Mouse (Mus musculus): Measurements from ENCODE around the gene 1700025C18Rik. TPM values are rescaled to one million over a fixed set of nuclear protein-coding genes. Genes with fewer than 3 reads are reported as not detected.

Gene 1700025C18Rik
- polyA plus RNA-seq, 1 experiment from 2014 or later: not detected

DNA sequence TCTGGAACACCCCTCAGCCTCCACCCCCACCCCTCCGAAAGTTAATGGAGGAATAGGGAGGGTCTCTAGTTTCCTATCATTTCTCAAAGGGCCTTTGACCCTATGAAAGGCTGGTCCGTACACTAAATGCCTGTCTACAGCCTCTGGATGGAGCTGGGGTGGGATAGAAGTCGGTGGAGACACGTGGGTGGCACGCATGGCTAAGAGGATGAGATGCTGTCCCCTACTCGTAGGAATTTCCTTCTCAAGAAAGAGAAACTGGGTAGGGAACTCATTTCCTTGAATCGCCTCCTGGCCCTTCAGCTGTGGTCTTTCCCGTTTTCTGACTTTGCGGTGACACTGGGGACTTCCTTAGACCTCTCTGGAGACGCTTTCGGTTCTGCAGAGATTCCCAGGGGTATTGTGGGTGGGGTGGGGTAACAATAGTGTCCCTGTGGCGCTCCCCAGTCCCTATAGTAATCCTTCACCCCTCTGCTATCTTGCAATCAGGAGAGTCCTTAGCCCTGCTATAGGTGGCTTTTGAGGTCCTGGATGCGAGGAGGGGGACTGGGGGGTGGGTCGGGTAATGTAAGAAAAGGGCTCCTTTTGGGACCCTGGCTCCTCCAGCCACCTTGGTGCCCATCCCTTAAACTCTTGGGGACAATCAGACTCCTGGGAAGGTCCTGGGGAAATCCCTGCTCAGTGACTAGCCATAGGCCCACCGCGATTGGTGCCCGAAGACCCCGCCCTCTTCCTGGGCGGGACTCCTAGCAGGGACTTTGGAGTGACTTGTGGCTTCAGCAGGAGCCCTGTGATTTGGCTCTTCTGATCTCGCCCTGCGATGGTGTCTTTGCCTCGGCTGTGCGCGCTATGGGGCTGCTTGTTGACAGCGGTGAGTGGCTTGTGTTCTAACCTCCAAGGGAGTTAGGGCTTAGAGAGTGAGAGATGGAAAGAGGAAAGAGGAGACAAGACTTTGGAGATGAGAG, 35.4 kb downstream of the 1700025C18Rik start, which contains the start of gene Cd40:
Gene Cd40, plus strand, starts transcription at position 740 of the 965 bp plus-strand sequence.
- H3K27ac ChIP-seq: no peak within 1 kb of the TSS
- no peaks in the 10 kb centered on the region for H3K9me3 ChIP-seq (ENCODE audit: control insufficient read depth, low read length)
- H3K36me3 ChIP-seq (replicated peaks; ENCODE audit: control insufficient read depth, insufficient read depth): no peaks in the 10 kb centered on the region
- H3K4me1 ChIP-seq (replicated peaks; ENCODE audit: control insufficient read depth, insufficient read depth, low read length): 0 out of 2 replicates have a peak, but pooled peaks cover 4% of the 10 kb centered on the region
- 0 out of 2 replicates have a peak, but pooled peaks have one; percentile 40 for ATAC-seq (ENCODE audit: low FRiP score)
- no peaks in the 10 kb centered on the region for H3K27me3 ChIP-seq (ENCODE audit: control insufficient read depth, insufficient read depth, low read length)
- H3K4me3 ChIP-seq (replicated peaks; ENCODE audit: low read length): peak within 1 kb of the TSS; percentile 3
- no peak for DNase-seq (ENCODE audit: low spot score)
- H3K4me2 ChIP-seq (replicated peaks): peak within 1 kb of the TSS; percentile 7
- no peak within 1 kb of the TSS for H3K9ac ChIP-seq
- WGBS: 15% methylated on average over 25 of the region's 25 CpGs

GRCm38 (mm10) chr2:165051566-165051965, 39.0 kb downstream of the 1700025C18Rik start:
- no peak overlapping the region for H3K4me3 ChIP-seq (replicated peaks; ENCODE audit: low read length)
- H3K36me3 ChIP-seq (replicated peaks; ENCODE audit: control insufficient read depth, insufficient read depth): no peaks in the 10 kb centered on the region
- H3K9me3 ChIP-seq (ENCODE audit: control insufficient read depth, low read length): no peaks in the 10 kb centered on the region
- no peak overlapping the region for H3K4me2 ChIP-seq (replicated peaks)
- no peaks in the 10 kb centered on the region for H3K27me3 ChIP-seq (ENCODE audit: control insufficient read depth, insufficient read depth, low read length)
- ATAC-seq (ENCODE audit: low FRiP score) (no peak), DNase-seq (ENCODE audit: low spot score) (no peak)
- peak overlapping the region; percentile 54; the same call in 1 of the 2 replicates for H3K27ac ChIP-seq
- 50% methylated on average over 11 of the region's 11 CpGs for WGBS
- H3K9ac ChIP-seq: no peak overlapping the region
- 0 out of 2 replicates have a peak, but pooled peaks cover 4% of the 10 kb centered on the region for H3K4me1 ChIP-seq (replicated peaks; ENCODE audit: control insufficient read depth, insufficient read depth, low read length)

- no peak for DNase-seq (ENCODE audit: low spot score)
- WGBS: 69% methylated on average over 18 of the region's 18 CpGs
- no peak; the same call in 1 of the 2 replicates for ATAC-seq (ENCODE audit: low FRiP score)
Measured at GRCm38 (mm10) chr2:165050826-165051548, 39.6 kb downstream of the 1700025C18Rik start.

DNA sequence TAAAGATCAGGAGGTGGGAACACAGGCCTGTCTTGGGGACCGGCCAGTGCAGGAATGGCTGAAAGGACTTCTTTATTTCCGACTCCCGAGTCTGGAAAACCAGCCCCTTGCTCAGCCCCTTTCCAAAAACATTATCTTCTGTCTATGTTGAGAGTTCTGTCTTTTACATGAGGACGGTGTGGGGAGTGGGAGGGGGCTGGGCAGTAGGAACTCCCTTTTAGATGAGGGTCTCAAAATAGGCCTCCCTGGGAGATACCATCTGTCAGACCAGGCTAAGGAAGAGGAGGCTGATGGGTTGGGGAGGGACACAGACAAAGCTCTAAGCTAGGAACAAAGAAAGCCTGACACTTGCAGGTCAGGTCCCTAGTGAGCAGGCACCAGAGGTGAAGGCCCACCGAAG, 41.5 kb downstream of the 1700025C18Rik start:
- H3K36me3 ChIP-seq (replicated peaks; ENCODE audit: control insufficient read depth, insufficient read depth): no peaks in the 10 kb centered on the region
- ATAC-seq (ENCODE audit: low FRiP score) (no peak), DNase-seq (ENCODE audit: low spot score) (no peak)
- peaks cover 1% of the 10 kb centered on the region for H3K4me1 ChIP-seq (replicated peaks; ENCODE audit: control insufficient read depth, insufficient read depth, low read length)
- H3K4me3 ChIP-seq (replicated peaks; ENCODE audit: low read length): no peak overlapping the region
- H3K27me3 ChIP-seq (ENCODE audit: control insufficient read depth, insufficient read depth, low read length): no peaks in the 10 kb centered on the region
- H3K4me2 ChIP-seq (replicated peaks): no peak overlapping the region
- H3K9me3 ChIP-seq (ENCODE audit: control insufficient read depth, low read length): no peaks in the 10 kb centered on the region
- no peak overlapping the region for H3K9ac ChIP-seq
- WGBS: 40% methylated on average over 5 of the region's 5 CpGs
- no peak overlapping the region for H3K27ac ChIP-seq

More at GRCm38 (mm10) chr2:165050826-165051548, 39.6 kb downstream of the 1700025C18Rik start:
- no peak overlapping the region for H3K4me2 ChIP-seq (replicated peaks)
- H3K27ac ChIP-seq: peak overlapping the region; percentile 54; the same call in 1 of the 2 replicates
- no peaks in the 10 kb centered on the region for H3K27me3 ChIP-seq (ENCODE audit: control insufficient read depth, insufficient read depth, low read length)
- H3K9ac ChIP-seq: no peak overlapping the region
- H3K4me3 ChIP-seq (replicated peaks; ENCODE audit: low read length): no peak overlapping the region
- 0 out of 2 replicates have a peak, but pooled peaks cover 4% of the 10 kb centered on the region for H3K4me1 ChIP-seq (replicated peaks; ENCODE audit: control insufficient read depth, insufficient read depth, low read length)
- no peaks in the 10 kb centered on the region for H3K36me3 ChIP-seq (replicated peaks; ENCODE audit: control insufficient read depth, insufficient read depth)
- H3K9me3 ChIP-seq (ENCODE audit: control insufficient read depth, low read length): no peaks in the 10 kb centered on the region

- DNase-seq (ENCODE audit: low spot score) (no peak), ATAC-seq (ENCODE audit: low FRiP score) (peak; percentile 33; the same call in 1 of the 2 replicates)
- peak overlapping the region; percentile 39; the same call in 1 of the 2 replicates for H3K9ac ChIP-seq
- peak overlapping the region; percentile 70 for H3K27ac ChIP-seq
- no peaks in the 10 kb centered on the region for H3K36me3 ChIP-seq (replicated peaks; ENCODE audit: control insufficient read depth, insufficient read depth)
- 43% methylated on average over 2 of the region's 2 CpGs for WGBS
- no peaks in the 10 kb centered on the region for H3K27me3 ChIP-seq (ENCODE audit: control insufficient read depth, insufficient read depth, low read length)
- peaks cover 9% of the 10 kb centered on the region for H3K4me1 ChIP-seq (replicated peaks; ENCODE audit: control insufficient read depth, insufficient read depth, low read length)
- H3K4me2 ChIP-seq (replicated peaks): peak overlapping the region; percentile 45
- H3K9me3 ChIP-seq (ENCODE audit: control insufficient read depth, low read length): no peaks in the 10 kb centered on the region
- no peak overlapping the region for H3K4me3 ChIP-seq (replicated peaks; ENCODE audit: low read length)
Measured at GRCm38 (mm10) chr2:165043729-165044128, 46.8 kb downstream of the 1700025C18Rik start.

- peak overlapping the region; percentile 39 for H3K9ac ChIP-seq
- H3K27ac ChIP-seq: peak overlapping the region; percentile 70
- peak; percentile 61 for ATAC-seq (ENCODE audit: low FRiP score)
- H3K4me2 ChIP-seq (replicated peaks): peak overlapping the region; percentile 45
- H3K4me1 ChIP-seq (replicated peaks; ENCODE audit: control insufficient read depth, insufficient read depth, low read length): peaks cover 9% of the 10 kb centered on the region
- H3K4me3 ChIP-seq (replicated peaks; ENCODE audit: low read length): peak overlapping the region; percentile 9
- H3K36me3 ChIP-seq (replicated peaks; ENCODE audit: control insufficient read depth, insufficient read depth): no peaks in the 10 kb centered on the region
- H3K27me3 ChIP-seq (ENCODE audit: control insufficient read depth, insufficient read depth, low read length): no peaks in the 10 kb centered on the region
- peak; percentile 63 for DNase-seq (ENCODE audit: low spot score)
- 3% methylated on average over 17 of the region's 17 CpGs for WGBS
- H3K9me3 ChIP-seq (ENCODE audit: control insufficient read depth, low read length): no peaks in the 10 kb centered on the region
Measured at GRCm38 (mm10) chr2:165043090-165043636, 47.4 kb downstream of the 1700025C18Rik start.

GRCm38 (mm10) chr2:165042126-165042525, 48.4 kb downstream of the 1700025C18Rik start:
- H3K9ac ChIP-seq: no peak overlapping the region
- H3K4me1 ChIP-seq (replicated peaks; ENCODE audit: control insufficient read depth, insufficient read depth, low read length): peaks cover 9% of the 10 kb centered on the region
- H3K27me3 ChIP-seq (ENCODE audit: control insufficient read depth, insufficient read depth, low read length): no peaks in the 10 kb centered on the region
- H3K4me3 ChIP-seq (replicated peaks; ENCODE audit: low read length): no peak overlapping the region
- WGBS: 83% methylated on average over 5 of the region's 5 CpGs
- DNase-seq (ENCODE audit: low spot score): no peak
- no peaks in the 10 kb centered on the region for H3K36me3 ChIP-seq (replicated peaks; ENCODE audit: control insufficient read depth, insufficient read depth)
- H3K4me2 ChIP-seq (replicated peaks): no peak overlapping the region
- no peak for ATAC-seq (ENCODE audit: low FRiP score)
- H3K27ac ChIP-seq: peak overlapping the region; percentile 70
- H3K9me3 ChIP-seq (ENCODE audit: control insufficient read depth, low read length): no peaks in the 10 kb centered on the region

GRCm38 (mm10) chr2:165037415-165037814, 53.1 kb downstream of the 1700025C18Rik start:
- Histone ChIP-seq H3K36me3 (replicated peaks; ENCODE audit: control insufficient read depth, insufficient read depth) (no peaks in the 10 kb centered on the region), H3K9ac (no peak overlapping the region), H3K9me3 (ENCODE audit: control insufficient read depth, low read length) (no peaks in the 10 kb centered on the region), H3K4me1 (replicated peaks; ENCODE audit: control insufficient read depth, insufficient read depth, low read length) (peaks cover 18% of the 10 kb centered on the region), H3K4me3 (replicated peaks; ENCODE audit: low read length) (no peak overlapping the region), H3K4me2 (replicated peaks) (no peak overlapping the region), H3K27ac (no peak overlapping the region), H3K27me3 (ENCODE audit: control insufficient read depth, insufficient read depth, low read length) (no peaks in the 10 kb centered on the region)
- ATAC-seq (ENCODE audit: low FRiP score) (no peak), DNase-seq (ENCODE audit: low spot score) (no peak)
- WGBS: 61% methylated on average over 4 of the region's 4 CpGs

All from hindbrain, embryonic 14.5 days (tissue).